Mouse (Mus musculus): ENCODE measurements around the gene Zfhx3. TPM values are rescaled to one million over a fixed set of nuclear protein-coding genes. Genes with fewer than 3 reads are reported as not detected.

The Zfhx3 gene
- polyA plus RNA-seq, 1 experiment: 14.0 TPM

GRCm38 (mm10) chr8:108707576-108708281 is 765.3 kb downstream of the Zfhx3 start:
- Histone ChIP-seq H3K9me3 (replicated peaks; ENCODE audit: control insufficient read depth, insufficient read depth, low read length, poor library complexity, severe bottlenecking) (no peaks in the 10 kb centered on the region; the same call in 1 of the 2 replicates), H3K4me1 (ENCODE audit: control insufficient read depth, insufficient read depth, low read length) (peaks cover 3% of the 10 kb centered on the region), H3K9ac (ENCODE audit: low read depth, poor library complexity, severe bottlenecking) (no peak overlapping the region), H3K4me3 (ENCODE audit: low read depth, low read length) (no peak overlapping the region), H3K27ac (ENCODE audit: insufficient read depth, low read length) (no peak overlapping the region), H3K36me3 (ENCODE audit: control insufficient read depth, insufficient read depth, low read length, poor library complexity, severe bottlenecking) (no peaks in the 10 kb centered on the region; the same call in 1 of the 2 replicates), H3K27me3 (ENCODE audit: control insufficient read depth, insufficient read depth, low read length, poor library complexity, severe bottlenecking) (peaks cover 31% of the 10 kb centered on the region)
- no peak for TF ChIP-seq EP300 (IDR thresholded peaks at IDR 0.05; ENCODE audit: insufficient read depth, low read depth, low read length)
- TF ChIP-seq POLR2A (IDR thresholded peaks at IDR 0.05; ENCODE audit: insufficient read depth, low read length): no peak

DNA sequence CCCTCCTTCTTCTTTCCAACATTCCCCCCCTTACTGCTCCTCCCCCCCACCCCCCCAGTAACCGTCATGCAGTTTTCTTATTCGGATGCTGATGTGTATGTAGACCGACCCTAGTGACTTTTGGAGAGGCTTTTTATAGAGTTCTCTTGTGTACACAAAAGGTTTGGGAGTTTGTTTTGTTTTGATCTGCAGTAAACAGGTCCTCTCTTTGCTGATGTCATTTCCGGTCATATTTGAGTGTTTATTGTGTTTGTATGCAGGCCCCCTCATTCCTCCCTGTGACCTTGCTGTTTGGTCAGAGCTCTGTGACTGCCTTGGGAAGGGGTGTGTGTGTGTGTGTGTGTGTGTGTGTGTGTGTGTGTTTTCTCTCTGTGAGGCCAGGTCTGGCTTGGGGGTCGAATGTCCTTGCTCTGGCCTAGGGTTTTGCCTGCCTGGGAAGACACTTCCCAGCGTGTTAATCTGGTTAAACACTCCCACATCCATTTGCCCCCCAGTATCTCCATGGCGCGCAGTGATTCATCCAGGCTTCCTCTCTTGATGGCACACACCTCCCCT is 766.5 kb downstream of the Zfhx3 start:
- Histone ChIP-seq H3K9me3 (replicated peaks; ENCODE audit: control insufficient read depth, insufficient read depth, low read length, poor library complexity, severe bottlenecking) (no peaks in the 10 kb centered on the region; the same call in 1 of the 2 replicates), H3K27me3 (ENCODE audit: control insufficient read depth, insufficient read depth, low read length, poor library complexity, severe bottlenecking) (peaks cover 22% of the 10 kb centered on the region), H3K27ac (ENCODE audit: insufficient read depth, low read length) (no peak overlapping the region), H3K9ac (ENCODE audit: low read depth, poor library complexity, severe bottlenecking) (no peak overlapping the region), H3K36me3 (ENCODE audit: control insufficient read depth, insufficient read depth, low read length, poor library complexity, severe bottlenecking) (no peaks in the 10 kb centered on the region; the same call in 1 of the 2 replicates), H3K4me1 (ENCODE audit: control insufficient read depth, insufficient read depth, low read length) (peaks cover 7% of the 10 kb centered on the region), H3K4me3 (ENCODE audit: low read depth, low read length) (no peak overlapping the region)
- no peak for TF ChIP-seq POLR2A (IDR thresholded peaks at IDR 0.05; ENCODE audit: insufficient read depth, low read length)
- TF ChIP-seq EP300 (IDR thresholded peaks at IDR 0.05; ENCODE audit: insufficient read depth, low read depth, low read length): no peak
- TF ChIP-seq CTCF (IDR thresholded peaks at IDR 0.05; ENCODE audit: low read depth, low read length): no peak

DNA sequence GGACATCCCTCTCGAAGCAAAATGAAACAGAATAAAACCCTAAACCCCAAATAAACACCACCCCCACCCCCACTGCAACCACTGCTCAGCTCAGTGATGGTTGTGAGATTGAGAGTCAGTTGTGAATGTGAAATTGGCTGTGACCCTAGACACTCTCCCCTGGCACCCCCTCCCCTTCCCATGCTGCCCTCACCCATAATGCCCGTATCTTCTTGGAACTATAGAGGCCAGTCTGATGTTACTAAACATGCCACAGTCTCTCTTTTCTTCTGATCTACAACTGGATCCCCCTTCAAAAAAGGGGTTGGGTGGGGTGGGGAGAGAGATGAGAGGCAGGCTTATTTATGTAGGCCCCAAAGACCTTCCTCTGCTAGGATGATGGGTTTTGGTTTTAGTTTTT is 767.0 kb downstream of the Zfhx3 start:
- no peak overlapping the region for H3K9ac ChIP-seq (ENCODE audit: low read depth, poor library complexity, severe bottlenecking)
- TF ChIP-seq EP300 (IDR thresholded peaks at IDR 0.05; ENCODE audit: insufficient read depth, low read depth, low read length): no peak
- TF ChIP-seq CTCF (IDR thresholded peaks at IDR 0.05; ENCODE audit: low read depth, low read length): no peak
- TF ChIP-seq POLR2A (IDR thresholded peaks at IDR 0.05; ENCODE audit: insufficient read depth, low read length): no peak
- H3K4me3 ChIP-seq (ENCODE audit: low read depth, low read length): no peak overlapping the region
- no peaks in the 10 kb centered on the region for H3K9me3 ChIP-seq (replicated peaks; ENCODE audit: control insufficient read depth, insufficient read depth, low read length, poor library complexity, severe bottlenecking)
- H3K27me3 ChIP-seq (ENCODE audit: control insufficient read depth, insufficient read depth, low read length, poor library complexity, severe bottlenecking): peaks cover 17% of the 10 kb centered on the region
- H3K27ac ChIP-seq (ENCODE audit: insufficient read depth, low read length): no peak overlapping the region
- H3K36me3 ChIP-seq (ENCODE audit: control insufficient read depth, insufficient read depth, low read length, poor library complexity, severe bottlenecking): no peaks in the 10 kb centered on the region
- peaks cover 7% of the 10 kb centered on the region for H3K4me1 ChIP-seq (ENCODE audit: control insufficient read depth, insufficient read depth, low read length)

DNA sequence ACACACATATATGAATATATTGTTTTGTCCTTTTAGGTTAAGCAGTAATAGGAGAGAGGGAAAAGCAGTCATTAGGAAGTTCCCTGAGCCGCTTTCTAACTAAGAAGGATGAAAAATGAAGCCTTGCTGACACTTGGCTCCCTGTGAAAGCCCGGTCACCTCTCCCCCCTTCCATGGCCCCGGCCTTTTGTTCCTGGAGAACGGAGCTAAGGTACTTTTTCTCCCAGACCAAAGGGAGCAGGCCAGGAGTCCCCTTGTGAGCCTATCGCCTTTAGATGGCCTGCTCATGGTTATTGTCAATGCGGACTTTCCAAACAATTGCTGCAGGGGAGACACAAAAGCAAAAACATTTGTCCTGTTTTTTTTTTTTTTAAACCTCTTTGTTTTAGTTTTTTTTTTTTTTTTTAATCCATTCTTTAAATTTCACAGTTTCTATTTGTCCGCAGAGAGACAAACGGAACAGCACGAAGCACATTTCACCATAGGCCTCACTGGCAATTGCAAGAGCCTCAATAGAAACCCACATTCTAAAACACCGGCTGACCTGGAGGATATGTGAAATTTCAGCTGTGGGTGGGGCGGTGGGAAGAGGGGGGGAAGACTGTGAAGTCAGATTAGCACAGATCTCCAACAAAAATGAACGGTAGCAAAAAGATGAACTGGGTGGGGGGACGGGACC is 767.6 kb downstream of the Zfhx3 start:
- Histone ChIP-seq H3K4me3 (ENCODE audit: low read depth, low read length) (no peak overlapping the region), H3K9ac (ENCODE audit: low read depth, poor library complexity, severe bottlenecking) (no peak overlapping the region), H3K27ac (ENCODE audit: insufficient read depth, low read length) (no peak overlapping the region), H3K27me3 (ENCODE audit: control insufficient read depth, insufficient read depth, low read length, poor library complexity, severe bottlenecking) (peaks cover 12% of the 10 kb centered on the region), H3K36me3 (ENCODE audit: control insufficient read depth, insufficient read depth, low read length, poor library complexity, severe bottlenecking) (no peaks in the 10 kb centered on the region), H3K9me3 (replicated peaks; ENCODE audit: control insufficient read depth, insufficient read depth, low read length, poor library complexity, severe bottlenecking) (no peaks in the 10 kb centered on the region), H3K4me1 (ENCODE audit: control insufficient read depth, insufficient read depth, low read length) (peaks cover 7% of the 10 kb centered on the region)
- TF ChIP-seq CTCF (IDR thresholded peaks at IDR 0.05; ENCODE audit: low read depth, low read length) (no peak), POLR2A (IDR thresholded peaks at IDR 0.05; ENCODE audit: insufficient read depth, low read length) (no peak), EP300 (IDR thresholded peaks at IDR 0.05; ENCODE audit: insufficient read depth, low read depth, low read length) (no peak)

GRCm38 (mm10) chr8:108710607-108711489 is 768.4 kb downstream of the Zfhx3 start:
- Histone ChIP-seq H3K27ac (ENCODE audit: insufficient read depth, low read length) (no peak overlapping the region), H3K9me3 (replicated peaks; ENCODE audit: control insufficient read depth, insufficient read depth, low read length, poor library complexity, severe bottlenecking) (no peaks in the 10 kb centered on the region), H3K36me3 (ENCODE audit: control insufficient read depth, insufficient read depth, low read length, poor library complexity, severe bottlenecking) (no peaks in the 10 kb centered on the region), H3K27me3 (ENCODE audit: control insufficient read depth, insufficient read depth, low read length, poor library complexity, severe bottlenecking) (peaks cover 8% of the 10 kb centered on the region), H3K4me1 (ENCODE audit: control insufficient read depth, insufficient read depth, low read length) (peaks cover 7% of the 10 kb centered on the region), H3K9ac (ENCODE audit: low read depth, poor library complexity, severe bottlenecking) (no peak overlapping the region), H3K4me3 (ENCODE audit: low read depth, low read length) (no peak overlapping the region)
- TF ChIP-seq POLR2A (IDR thresholded peaks at IDR 0.05; ENCODE audit: insufficient read depth, low read length) (no peak), EP300 (IDR thresholded peaks at IDR 0.05; ENCODE audit: insufficient read depth, low read depth, low read length) (no peak), CTCF (IDR thresholded peaks at IDR 0.05; ENCODE audit: low read depth, low read length) (no peak)
